Mouse (Mus musculus): ENCODE results near the gene Scnn1a. TPM values are rescaled to one million over a fixed set of nuclear protein-coding genes. Genes with fewer than 3 reads are reported as not detected.

The Scnn1a gene
- polyA plus RNA-seq, 1 experiment from 2014 or later: 1.1 TPM

- Histone ChIP-seq H3K4me3 (ENCODE audit: low read depth, low read length) (no peak overlapping the region), H3K9me3 (replicated peaks; ENCODE audit: control insufficient read depth, low read length, poor library complexity, severe bottlenecking) (no peaks in the 10 kb centered on the region), H3K4me2 (ENCODE audit: low read length) (no peak overlapping the region), H3K27ac (ENCODE audit: low read length) (no peak overlapping the region), H3K36me3 (ENCODE audit: control insufficient read depth, insufficient read depth, low read length) (no peaks in the 10 kb centered on the region), H3K27me3 (ENCODE audit: control insufficient read depth, insufficient read depth, low read depth, low read length) (no peaks in the 10 kb centered on the region), H3K9ac (ENCODE audit: low read depth, low read length) (no peak overlapping the region), H3K4me1 (ENCODE audit: control insufficient read depth, insufficient read depth, low read length) (peaks cover 13% of the 10 kb centered on the region)
- WGBS: 81% methylated on average over 6 of the region's 6 CpGs
- no peak for ATAC-seq
Measured at GRCm38 (mm10) chr6:125314746-125315145, 5.7 kb upstream of the Scnn1a start.

DNA sequence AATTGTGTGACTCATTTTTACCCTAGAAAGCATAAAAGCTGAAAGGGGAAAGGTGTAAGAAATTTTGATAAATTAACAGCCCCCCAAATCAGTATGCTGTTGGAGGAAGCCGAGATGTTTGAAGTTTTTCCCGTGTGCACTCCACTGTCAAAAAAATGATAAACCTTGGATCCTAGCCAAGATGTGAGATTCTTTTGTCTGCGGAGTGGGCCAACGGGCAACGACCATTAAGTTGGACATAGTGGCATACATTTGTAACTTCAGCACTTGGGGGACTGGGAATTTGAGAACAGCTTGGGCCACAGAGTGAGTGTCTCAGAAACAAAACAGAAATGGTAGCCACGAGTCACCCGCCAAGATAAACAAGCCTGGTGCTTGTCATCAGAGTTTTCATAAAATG is 3.4 kb upstream of the Scnn1a start:
- Histone ChIP-seq H3K9me3 (replicated peaks; ENCODE audit: control insufficient read depth, low read length, poor library complexity, severe bottlenecking) (no peaks in the 10 kb centered on the region), H3K36me3 (ENCODE audit: control insufficient read depth, insufficient read depth, low read length) (no peaks in the 10 kb centered on the region), H3K9ac (ENCODE audit: low read depth, low read length) (no peak overlapping the region), H3K27me3 (ENCODE audit: control insufficient read depth, insufficient read depth, low read depth, low read length) (peaks cover 17% of the 10 kb centered on the region), H3K4me2 (ENCODE audit: low read length) (no peak overlapping the region), H3K4me1 (ENCODE audit: control insufficient read depth, insufficient read depth, low read length) (peaks cover 13% of the 10 kb centered on the region), H3K4me3 (ENCODE audit: low read depth, low read length) (no peak overlapping the region), H3K27ac (ENCODE audit: low read length) (no peak overlapping the region)
- ATAC-seq: no peak
- 60% methylated on average over 7 of the region's 7 CpGs for WGBS

DNA sequence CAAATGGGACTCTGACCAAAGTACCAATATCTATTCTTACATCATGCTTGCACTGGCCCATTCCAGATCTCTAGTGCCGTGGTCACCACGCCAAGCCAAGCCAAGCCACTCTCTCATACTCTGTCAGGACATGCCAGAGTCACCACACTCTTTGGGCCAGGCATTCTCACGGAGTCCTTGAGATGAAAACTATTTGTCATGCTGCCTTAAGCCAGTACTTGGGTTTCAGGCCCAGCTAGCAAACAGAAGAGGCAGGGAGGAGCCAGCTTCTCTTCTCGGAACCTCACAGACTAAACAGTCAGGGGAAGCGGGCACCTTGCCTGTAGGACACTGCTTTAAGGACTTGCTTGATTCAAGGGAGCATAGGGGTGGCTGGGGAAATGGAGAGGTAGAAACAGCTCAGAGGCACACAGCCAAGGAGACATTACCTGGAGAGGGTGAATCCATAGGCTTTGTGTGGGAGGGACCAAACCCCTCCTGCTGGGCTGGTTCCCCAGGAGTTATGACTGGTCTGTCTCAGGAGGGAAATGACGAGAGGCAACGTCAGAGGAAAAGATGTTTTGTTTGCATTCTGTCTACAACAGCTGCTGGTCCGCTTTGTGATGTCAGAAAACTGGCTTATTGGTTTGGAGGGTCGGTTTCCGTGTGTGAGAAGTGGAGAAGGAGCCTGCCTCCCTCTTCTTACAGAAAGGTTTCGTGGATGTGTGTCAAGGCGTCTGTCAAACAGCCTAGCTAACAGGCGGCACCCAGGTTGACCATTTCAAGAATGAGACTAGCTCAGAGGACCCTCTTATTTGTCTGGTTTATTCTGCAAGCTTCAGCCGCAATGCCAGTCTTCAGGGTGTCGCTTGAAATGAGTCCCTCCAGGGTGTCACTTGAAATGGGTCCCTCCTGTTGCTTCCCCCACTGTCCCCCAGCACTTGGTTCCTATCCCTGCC is 1.2 kb upstream of the Scnn1a start:
- 74% methylated on average over 15 of the region's 15 CpGs for WGBS

DNA sequence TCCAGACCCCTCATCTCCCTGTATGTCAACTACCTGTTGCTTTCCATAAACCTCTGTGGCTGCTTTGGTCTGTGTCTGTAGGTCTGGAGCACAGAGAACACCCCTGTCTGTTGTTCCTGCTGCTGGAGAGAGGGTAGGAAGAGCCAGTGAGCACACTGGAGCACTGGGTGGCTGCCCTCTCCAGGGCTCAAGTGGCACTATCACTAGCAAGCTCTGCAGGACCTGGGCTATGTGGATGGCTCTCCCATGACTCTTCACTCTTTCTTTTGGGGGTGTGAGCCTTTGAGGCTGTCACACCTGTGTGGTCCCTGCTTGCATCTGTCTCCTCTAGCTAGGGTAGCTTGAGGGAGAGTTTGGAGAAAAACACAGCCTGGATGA is 551 bp upstream of the Scnn1a start:
- no peak for ATAC-seq
- no peak overlapping the region for H3K27ac ChIP-seq (ENCODE audit: low read length)
- no peak overlapping the region for H3K9ac ChIP-seq (ENCODE audit: low read depth, low read length)
- H3K9me3 ChIP-seq (replicated peaks; ENCODE audit: control insufficient read depth, low read length, poor library complexity, severe bottlenecking): no peaks in the 10 kb centered on the region
- no peak overlapping the region for H3K4me2 ChIP-seq (ENCODE audit: low read length)
- no peak overlapping the region for H3K4me3 ChIP-seq (ENCODE audit: low read depth, low read length)
- no peaks in the 10 kb centered on the region for H3K36me3 ChIP-seq (ENCODE audit: control insufficient read depth, insufficient read depth, low read length)
- peaks cover 22% of the 10 kb centered on the region for H3K27me3 ChIP-seq (ENCODE audit: control insufficient read depth, insufficient read depth, low read depth, low read length)
- H3K4me1 ChIP-seq (ENCODE audit: control insufficient read depth, insufficient read depth, low read length): no peaks in the 10 kb centered on the region

More for the DNA sequence above, 1.2 kb upstream of the Scnn1a start:
- Histone ChIP-seq H3K27ac (ENCODE audit: low read length) (no peak overlapping the region), H3K9me3 (replicated peaks; ENCODE audit: control insufficient read depth, low read length, poor library complexity, severe bottlenecking) (no peaks in the 10 kb centered on the region), H3K27me3 (ENCODE audit: control insufficient read depth, insufficient read depth, low read depth, low read length) (peaks cover 22% of the 10 kb centered on the region), H3K9ac (ENCODE audit: low read depth, low read length) (no peak overlapping the region), H3K4me2 (ENCODE audit: low read length) (no peak overlapping the region), H3K4me1 (ENCODE audit: control insufficient read depth, insufficient read depth, low read length) (peaks cover 1% of the 10 kb centered on the region; the same call in 1 of the 2 replicates), H3K36me3 (ENCODE audit: control insufficient read depth, insufficient read depth, low read length) (no peaks in the 10 kb centered on the region), H3K4me3 (ENCODE audit: low read depth, low read length) (no peak overlapping the region)
- ATAC-seq: no peak

DNA sequence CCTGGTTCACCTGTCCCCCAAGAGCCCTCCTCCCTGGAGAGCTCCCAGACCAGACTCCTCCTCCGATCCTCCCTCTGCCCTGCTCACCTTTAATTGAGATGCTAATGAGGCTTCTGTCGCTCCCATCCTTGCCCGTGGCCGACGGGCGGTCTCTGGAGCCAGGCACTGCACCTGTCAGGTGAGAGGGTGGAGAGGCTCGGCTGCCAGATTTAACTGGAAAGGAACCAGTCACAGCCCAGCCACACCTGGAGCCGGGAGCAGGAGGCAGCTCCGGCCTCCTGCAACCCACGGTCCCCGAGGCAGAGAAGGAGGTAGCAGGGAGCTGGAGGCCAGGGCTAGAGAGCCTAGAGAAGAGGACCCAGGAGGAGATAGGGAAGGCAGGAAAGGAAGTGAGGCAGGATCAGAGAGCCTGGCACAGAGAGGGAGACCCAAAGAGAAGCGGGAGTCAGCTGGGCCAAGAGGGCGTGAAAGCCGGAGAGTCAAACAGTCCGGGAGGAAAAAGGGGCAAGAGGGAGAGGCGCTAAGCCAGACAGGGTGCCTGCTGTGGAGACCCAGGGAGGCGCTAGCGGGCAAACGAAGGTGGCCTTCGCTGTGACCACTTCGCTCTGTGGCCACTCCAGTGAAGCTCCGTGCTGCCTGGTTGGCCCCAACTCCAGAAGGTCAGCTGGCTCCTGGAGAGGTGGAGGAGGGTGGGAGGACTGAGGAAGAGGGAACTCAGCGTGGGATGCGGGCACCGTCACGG is 826 bp downstream of the Scnn1a start:
- ATAC-seq: no peak

DNA sequence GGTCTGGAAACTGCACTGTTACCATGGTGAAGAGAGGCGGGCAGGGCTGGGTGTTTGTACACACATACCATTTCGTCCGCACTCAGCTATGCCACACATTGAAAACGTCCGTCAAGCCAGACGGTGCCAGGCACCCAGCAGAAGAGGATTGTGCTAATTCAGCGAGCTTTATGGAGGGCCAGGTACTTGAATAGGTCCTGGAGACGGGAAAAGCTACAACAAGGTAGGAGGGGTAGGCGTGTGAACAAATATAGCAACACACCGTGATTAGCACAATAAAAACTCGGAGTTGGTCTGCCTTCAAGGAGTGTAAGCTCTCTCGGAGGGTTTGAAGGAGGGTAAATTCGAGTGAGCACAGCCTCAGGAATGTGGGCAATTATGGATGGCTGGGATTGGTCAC is 2.3 kb downstream of the Scnn1a start:
- 60% methylated on average over 13 of the region's 13 CpGs for WGBS
- Histone ChIP-seq H3K4me1 (ENCODE audit: control insufficient read depth, insufficient read depth, low read length) (no peaks in the 10 kb centered on the region), H3K9me3 (replicated peaks; ENCODE audit: control insufficient read depth, low read length, poor library complexity, severe bottlenecking) (no peaks in the 10 kb centered on the region), H3K27me3 (ENCODE audit: control insufficient read depth, insufficient read depth, low read depth, low read length) (peaks cover 22% of the 10 kb centered on the region), H3K27ac (ENCODE audit: low read length) (no peak overlapping the region), H3K36me3 (ENCODE audit: control insufficient read depth, insufficient read depth, low read length) (no peaks in the 10 kb centered on the region), H3K4me3 (ENCODE audit: low read depth, low read length) (no peak overlapping the region), H3K4me2 (ENCODE audit: low read length) (no peak overlapping the region), H3K9ac (ENCODE audit: low read depth, low read length) (no peak overlapping the region)
- no peak for ATAC-seq

More for the DNA sequence above, 826 bp downstream of the Scnn1a start:
- Histone ChIP-seq H3K27me3 (ENCODE audit: control insufficient read depth, insufficient read depth, low read depth, low read length) (peaks cover 22% of the 10 kb centered on the region), H3K4me3 (ENCODE audit: low read depth, low read length) (no peak overlapping the region), H3K4me1 (ENCODE audit: control insufficient read depth, insufficient read depth, low read length) (no peaks in the 10 kb centered on the region), H3K4me2 (ENCODE audit: low read length) (no peak overlapping the region), H3K9me3 (replicated peaks; ENCODE audit: control insufficient read depth, low read length, poor library complexity, severe bottlenecking) (no peaks in the 10 kb centered on the region), H3K27ac (ENCODE audit: low read length) (no peak overlapping the region), H3K9ac (ENCODE audit: low read depth, low read length) (no peak overlapping the region), H3K36me3 (ENCODE audit: control insufficient read depth, insufficient read depth, low read length) (no peaks in the 10 kb centered on the region)
- 7% methylated on average over 25 of the region's 26 CpGs for WGBS

DNA sequence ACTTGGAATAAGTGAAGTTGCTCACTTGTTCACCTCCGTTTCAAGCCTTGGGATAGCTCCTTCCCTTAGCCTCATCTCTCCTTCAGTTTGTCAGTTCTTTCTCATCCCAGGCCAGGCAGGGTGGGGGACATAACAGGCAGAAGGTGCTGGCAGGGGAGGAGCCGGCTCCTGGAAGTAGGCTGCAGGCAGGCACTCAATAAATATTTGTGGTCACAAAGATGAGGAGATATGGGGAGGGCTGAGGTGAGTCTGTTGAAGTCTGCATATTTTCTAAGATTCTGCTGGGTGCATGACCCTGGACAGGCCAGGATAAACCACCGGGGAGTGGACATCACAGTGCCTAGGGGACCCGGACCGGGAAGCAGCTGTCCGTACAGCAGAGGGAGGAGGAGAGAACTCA is 3.1 kb downstream of the Scnn1a start:
- no peak overlapping the region for H3K4me2 ChIP-seq (ENCODE audit: low read length)
- H3K4me1 ChIP-seq (ENCODE audit: control insufficient read depth, insufficient read depth, low read length): no peaks in the 10 kb centered on the region
- H3K4me3 ChIP-seq (ENCODE audit: low read depth, low read length): no peak overlapping the region
- H3K9ac ChIP-seq (ENCODE audit: low read depth, low read length): no peak overlapping the region
- no peak for ATAC-seq
- no peaks in the 10 kb centered on the region for H3K9me3 ChIP-seq (replicated peaks; ENCODE audit: control insufficient read depth, low read length, poor library complexity, severe bottlenecking)
- no peaks in the 10 kb centered on the region for H3K36me3 ChIP-seq (ENCODE audit: control insufficient read depth, insufficient read depth, low read length)
- peaks cover 22% of the 10 kb centered on the region for H3K27me3 ChIP-seq (ENCODE audit: control insufficient read depth, insufficient read depth, low read depth, low read length)
- no peak overlapping the region for H3K27ac ChIP-seq (ENCODE audit: low read length)
- 69% methylated on average over 6 of the region's 6 CpGs for WGBS

- Histone ChIP-seq H3K9ac (ENCODE audit: low read depth, low read length) (no peak overlapping the region), H3K4me2 (ENCODE audit: low read length) (no peak overlapping the region), H3K27me3 (ENCODE audit: control insufficient read depth, insufficient read depth, low read depth, low read length) (peaks cover 20% of the 10 kb centered on the region), H3K4me1 (ENCODE audit: control insufficient read depth, insufficient read depth, low read length) (no peaks in the 10 kb centered on the region), H3K9me3 (replicated peaks; ENCODE audit: control insufficient read depth, low read length, poor library complexity, severe bottlenecking) (no peaks in the 10 kb centered on the region), H3K27ac (ENCODE audit: low read length) (no peak overlapping the region), H3K4me3 (ENCODE audit: low read depth, low read length) (no peak overlapping the region), H3K36me3 (ENCODE audit: control insufficient read depth, insufficient read depth, low read length) (no peaks in the 10 kb centered on the region)
- no peak for ATAC-seq
- 72% methylated on average over 6 of the region's 6 CpGs for WGBS
Measured at GRCm38 (mm10) chr6:125325337-125325736, 4.9 kb downstream of the Scnn1a start.

DNA sequence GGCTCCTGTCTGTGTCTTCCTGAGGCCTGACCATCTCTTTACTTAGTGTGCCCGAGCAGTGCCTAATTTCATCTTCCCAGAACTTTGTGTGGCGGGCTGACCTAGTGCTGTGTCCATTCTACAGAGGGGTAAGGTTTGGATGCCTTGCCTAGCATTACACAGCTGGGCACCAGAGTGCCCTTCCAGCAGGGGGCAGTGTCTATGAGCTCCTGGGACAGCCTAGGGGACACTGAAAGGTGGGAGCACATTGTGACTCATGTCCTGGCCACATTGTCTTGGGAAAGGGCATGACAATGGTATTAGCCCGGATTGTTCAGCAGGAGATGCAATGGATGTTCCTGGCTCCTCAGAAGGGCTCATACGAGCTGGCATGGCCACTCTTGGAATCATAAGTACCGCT is 7.8 kb downstream of the Scnn1a start:
- peaks cover 2% of the 10 kb centered on the region; the same call in 1 of the 2 replicates for H3K4me1 ChIP-seq (ENCODE audit: control insufficient read depth, insufficient read depth, low read length)
- H3K4me2 ChIP-seq (ENCODE audit: low read length): no peak overlapping the region
- H3K27me3 ChIP-seq (ENCODE audit: control insufficient read depth, insufficient read depth, low read depth, low read length): no peaks in the 10 kb centered on the region
- 83% methylated on average over 5 of the region's 5 CpGs for WGBS
- no peak overlapping the region for H3K4me3 ChIP-seq (ENCODE audit: low read depth, low read length)
- H3K27ac ChIP-seq (ENCODE audit: low read length): no peak overlapping the region
- no peaks in the 10 kb centered on the region for H3K36me3 ChIP-seq (ENCODE audit: control insufficient read depth, insufficient read depth, low read length)
- no peaks in the 10 kb centered on the region for H3K9me3 ChIP-seq (replicated peaks; ENCODE audit: control insufficient read depth, low read length, poor library complexity, severe bottlenecking)
- no peak overlapping the region for H3K9ac ChIP-seq (ENCODE audit: low read depth, low read length)
- no peak for ATAC-seq
